Mouse (Mus musculus): ENCODE results near the gene Secisbp2.
"Not testable (repeated sequence)": the region's sequence is repeated elsewhere in the genome, so short reads cannot be mapped to it uniquely, and the experiment has no call there.

GRCm38 (mm10) chr13:51635384-51635783, 16.1 kb upstream of the Secisbp2 start:
- not testable (repeated sequence) for TF ChIP-seq CTCF (IDR thresholded peaks at IDR 0.05; ENCODE audit: extremely low read depth, insufficient read depth, insufficient read length, insufficient replicate concordance); POLR2A (IDR thresholded peaks at IDR 0.05; ENCODE audit: low read depth, low read length)
